ENCODE assay signal across 25 mouse cellular contexts in genomic region chr15:92757085-92757903, GRCm38 (mm10).
DNase-seq lines count a peak whose midpoint lies in the region; ATAC-seq lines count a peak whose summit lies in the region.
"Had no signal": no experiment of that assay in that cellular context is flagged by ENCODE, and none has a peak within 500 bp of the region (broad histone marks: within the 10 kb centered on the region; RNA-seq: fewer than 3 reads in every experiment).

No protein-coding gene starts in this region.

- no peak for ATAC-seq in hindbrain, embryonic 13.5 days (ENCODE audit: low FRiP score)
- no peak for ATAC-seq in hindbrain, embryonic 12.5 days (ENCODE audit: low FRiP score)
- peak; percentile 62 for ATAC-seq in forebrain, embryonic 11.5 days (replicated peaks; ENCODE audit: low FRiP score)
- ATAC-seq in forebrain, embryonic 15.5 days (replicated peaks): peak; percentile 55; the same call in 1 of the 2 replicates
- peak; percentile 87 for ATAC-seq in midbrain, embryonic 15.5 days (replicated peaks)
- ATAC-seq: intestine, embryonic 16.5 days; liver, postnatal 0 days; lung, postnatal 0 days had no signal

- WGBS in hindbrain, embryonic 13.5 days: 45% methylated on average over 17 of the region's 17 CpGs
- WGBS in hindbrain, embryonic 12.5 days: 53% methylated on average over 17 of the region's 17 CpGs
- WGBS in forebrain, embryonic 11.5 days: 15% methylated on average over 17 of the region's 17 CpGs
- WGBS in forebrain, embryonic 15.5 days: 13% methylated on average over 17 of the region's 17 CpGs
- WGBS in midbrain, embryonic 15.5 days: 20% methylated on average over 17 of the region's 17 CpGs

- DNase-seq in forebrain, embryonic 11.5 days (ENCODE audit: low spot score): no peak
- DNase-seq in thymus, postnatal 25 days: no peak
- DNase-seq in adipocyte (ENCODE audit: low spot score): no peak
- DNase-seq: cerebellum, adult 18-20 months; cerebellum, postnatal 14 days; gastrocnemius, postnatal 14 days; heart, adult 18-20 months; heart, postnatal 14 days; kidney, postnatal 36 days; layer of hippocampus, postnatal 36 days; liver, postnatal 0 days; thymus, adult 18-20 months; thymus, postnatal 4 days had no signal

- no peak overlapping the region for H3K4me3 ChIP-seq in hindbrain, embryonic 13.5 days
- no peak overlapping the region for H3K4me3 ChIP-seq in hindbrain, embryonic 12.5 days
- no peak overlapping the region for H3K4me3 ChIP-seq in forebrain, embryonic 11.5 days (ENCODE audit: low read depth, low read length)
- no peak overlapping the region for H3K4me3 ChIP-seq in forebrain, embryonic 15.5 days
- H3K4me3 ChIP-seq in midbrain, embryonic 15.5 days: no peak overlapping the region
- H3K4me3 ChIP-seq: embryonic facial prominence, embryonic 12.5 days; heart, embryonic 13.5 days; kidney, embryonic 15.5 days; limb, embryonic 12.5 days had no signal

- peak overlapping the region; percentile 58; the same call in 1 of the 2 replicates for H3K27ac ChIP-seq in hindbrain, embryonic 13.5 days
- no peak overlapping the region for H3K27ac ChIP-seq in hindbrain, embryonic 12.5 days
- H3K27ac ChIP-seq in forebrain, embryonic 11.5 days (ENCODE audit: low read depth, low read length): no peak overlapping the region
- no peak overlapping the region for H3K27ac ChIP-seq in forebrain, embryonic 15.5 days (replicated peaks)
- peak overlapping the region; percentile 36 for H3K27ac ChIP-seq in midbrain, embryonic 15.5 days
- H3K27ac ChIP-seq: embryonic facial prominence, embryonic 12.5 days; heart, embryonic 13.5 days; kidney, embryonic 15.5 days; limb, embryonic 12.5 days; macrophage had no signal

- H3K27me3 ChIP-seq in hindbrain, embryonic 13.5 days: no peaks in the 10 kb centered on the region
- H3K27me3 ChIP-seq in hindbrain, embryonic 12.5 days: no peaks in the 10 kb centered on the region
- no peaks in the 10 kb centered on the region for H3K27me3 ChIP-seq in forebrain, embryonic 11.5 days (ENCODE audit: control insufficient read depth, insufficient read depth, low read length)
- no peaks in the 10 kb centered on the region for H3K27me3 ChIP-seq in forebrain, embryonic 15.5 days
- no peaks in the 10 kb centered on the region for H3K27me3 ChIP-seq in midbrain, embryonic 15.5 days (replicated peaks)
- H3K27me3 ChIP-seq: embryonic facial prominence, embryonic 12.5 days; heart, embryonic 13.5 days; kidney, embryonic 15.5 days; limb, embryonic 12.5 days had no signal

- H3K36me3 ChIP-seq in hindbrain, embryonic 13.5 days: no peaks in the 10 kb centered on the region
- no peaks in the 10 kb centered on the region for H3K36me3 ChIP-seq in hindbrain, embryonic 12.5 days
- no peaks in the 10 kb centered on the region for H3K36me3 ChIP-seq in forebrain, embryonic 11.5 days (ENCODE audit: control insufficient read depth, insufficient read depth, low read length)
- H3K36me3 ChIP-seq in forebrain, embryonic 15.5 days: no peaks in the 10 kb centered on the region
- no peaks in the 10 kb centered on the region for H3K36me3 ChIP-seq in midbrain, embryonic 15.5 days (replicated peaks)
- H3K36me3 ChIP-seq: embryonic facial prominence, embryonic 12.5 days; heart, embryonic 13.5 days; kidney, embryonic 15.5 days; limb, embryonic 12.5 days had no signal

- H3K4me1 ChIP-seq in hindbrain, embryonic 13.5 days (replicated peaks): peaks cover 8% of the 10 kb centered on the region
- no peaks in the 10 kb centered on the region for H3K4me1 ChIP-seq in hindbrain, embryonic 12.5 days
- H3K4me1 ChIP-seq in forebrain, embryonic 11.5 days (replicated peaks; ENCODE audit: control insufficient read depth, insufficient read depth, low read length): no peaks in the 10 kb centered on the region; the same call in 1 of the 2 replicates
- peaks cover 7% of the 10 kb centered on the region for H3K4me1 ChIP-seq in forebrain, embryonic 15.5 days
- peaks cover 11% of the 10 kb centered on the region for H3K4me1 ChIP-seq in midbrain, embryonic 15.5 days
- H3K4me1 ChIP-seq: embryonic facial prominence, embryonic 12.5 days; heart, embryonic 13.5 days; kidney, embryonic 15.5 days had no signal

- H3K9ac ChIP-seq in hindbrain, embryonic 13.5 days: no peak overlapping the region
- H3K9ac ChIP-seq in hindbrain, embryonic 12.5 days: no peak overlapping the region
- no peak overlapping the region for H3K9ac ChIP-seq in forebrain, embryonic 11.5 days (ENCODE audit: low read length)
- no peak overlapping the region for H3K9ac ChIP-seq in forebrain, embryonic 15.5 days (replicated peaks)
- H3K9ac ChIP-seq in midbrain, embryonic 15.5 days: no peak overlapping the region
- H3K9ac ChIP-seq: embryonic facial prominence, embryonic 12.5 days; heart, embryonic 13.5 days; kidney, embryonic 15.5 days; limb, embryonic 12.5 days; liver, postnatal 0 days had no signal

- H3K4me2 ChIP-seq in hindbrain, embryonic 13.5 days: no peak overlapping the region
- H3K4me2 ChIP-seq in hindbrain, embryonic 12.5 days (replicated peaks): no peak overlapping the region
- no peak overlapping the region for H3K4me2 ChIP-seq in forebrain, embryonic 11.5 days (ENCODE audit: low read depth, low read length, severe bottlenecking)
- no peak overlapping the region for H3K4me2 ChIP-seq in forebrain, embryonic 15.5 days (replicated peaks)
- peak overlapping the region; percentile 28 for H3K4me2 ChIP-seq in midbrain, embryonic 15.5 days
- H3K4me2 ChIP-seq: embryonic facial prominence, embryonic 12.5 days; heart, embryonic 13.5 days; kidney, embryonic 15.5 days; limb, embryonic 12.5 days; liver, embryonic 11.5 days had no signal

- H3K9me3 ChIP-seq in hindbrain, embryonic 13.5 days: no peaks in the 10 kb centered on the region
- H3K9me3 ChIP-seq in hindbrain, embryonic 12.5 days (replicated peaks): no peaks in the 10 kb centered on the region
- H3K9me3 ChIP-seq in forebrain, embryonic 11.5 days (ENCODE audit: control insufficient read depth, low read length): no peaks in the 10 kb centered on the region
- H3K9me3 ChIP-seq in forebrain, embryonic 15.5 days: no peaks in the 10 kb centered on the region
- H3K9me3 ChIP-seq in midbrain, embryonic 15.5 days: no peaks in the 10 kb centered on the region
- H3K9me3 ChIP-seq: embryonic facial prominence, embryonic 12.5 days; heart, embryonic 13.5 days; kidney, embryonic 15.5 days; limb, embryonic 12.5 days had no signal

Comparison
In these comparisons a context has a peak if more than half of its experiments do, and no peak if none do; other contexts are left out.
1. H3K27ac ChIP-seq: peak in hindbrain, embryonic 13.5 days (single experiment) and midbrain, embryonic 15.5 days (single experiment); none in hindbrain, embryonic 12.5 days (single experiment), forebrain, embryonic 11.5 days (single experiment) and forebrain, embryonic 15.5 days (single experiment).
2. ATAC-seq: peak in forebrain, embryonic 11.5 days (single experiment), forebrain, embryonic 15.5 days (single experiment) and midbrain, embryonic 15.5 days (single experiment); none in hindbrain, embryonic 13.5 days (single experiment) and hindbrain, embryonic 12.5 days (single experiment).